Mouse (Mus musculus) hindbrain, embryonic 15.5 days (tissue): ENCODE data around the gene Ern1. TPM values are rescaled to one million over a fixed set of nuclear protein-coding genes. Genes with fewer than 3 reads are reported as not detected.

Experiments used
- ATAC-seq: fragments of 200-750 bp; cut with Nextera tagmentation; 2 replicates; pipeline ENCODE4 v1.8.0; 2017; ENCODE audit warnings: low read depth, moderate number of reproducible peaks, moderate TSS enrichment; ENCODE audit not compliant: low FRiP score
- H3K27ac ChIP-seq: fragments of 300-500 bp; sonication (generic); replicated peaks from 2 replicates; pipeline ENCODE4 v1.5.1; 2015; ENCODE audit warnings: mild to moderate bottlenecking, inconsistent platforms
- H3K27me3 ChIP-seq: fragments of 300-500 bp; sonication (generic); 2 replicates; pipeline ENCODE4 v1.6.1; 2015; ENCODE audit warnings: control low read depth, inconsistent platforms
- H3K36me3 ChIP-seq: fragments of 300-500 bp; sonication (generic); 2 replicates; pipeline ENCODE4 v1.6.1; 2015; ENCODE audit warnings: control low read depth, inconsistent platforms
- H3K4me1 ChIP-seq: fragments of 300-500 bp; sonication (generic); replicated peaks from 2 replicates; pipeline ENCODE4 v1.6.1; 2015; ENCODE audit warnings: control low read depth, inconsistent platforms
- H3K4me2 ChIP-seq: fragments of 300-500 bp; sonication (generic); 2 replicates; pipeline ENCODE4 v1.6.1; 2015; ENCODE audit warnings: moderate library complexity, mild to moderate bottlenecking, inconsistent platforms
- H3K4me3 ChIP-seq: fragments of 300-500 bp; sonication (generic); 2 replicates; pipeline ENCODE4 v1.5.1; 2015; ENCODE audit warnings: mild to moderate bottlenecking, inconsistent platforms
- H3K9ac ChIP-seq: fragments of 300-500 bp; sonication (generic); 2 replicates; pipeline ENCODE4 v1.6.1; 2015; ENCODE audit warnings: inconsistent platforms
- H3K9me3 ChIP-seq: fragments of 300-500 bp; sonication (generic); 2 replicates; pipeline ENCODE4 v1.6.1; 2016; ENCODE audit warnings: control low read depth, inconsistent platforms
- WGBS: fragments of 180-500 bp; shearing (Covaris S2); methylation state at CpG from one replicate; pipeline ENCODE4 v1.1.7; 2015; 5-methylcytosine and 5-hydroxymethylcytosine counted together
- polyA plus RNA-seq: library from polyadenylated mRNA; unstranded; fragments of >200 nt; fragmentation: Nextera tagmentation; extraction: Ambion mirVana; gene quantifications from 2 replicates; pipeline ENCODE4 v1.2.1, GENCODE M21; 2015

The Ern1 gene
- polyA plus RNA-seq, 1 experiment from 2014 or later: 5.0 TPM

DNA sequence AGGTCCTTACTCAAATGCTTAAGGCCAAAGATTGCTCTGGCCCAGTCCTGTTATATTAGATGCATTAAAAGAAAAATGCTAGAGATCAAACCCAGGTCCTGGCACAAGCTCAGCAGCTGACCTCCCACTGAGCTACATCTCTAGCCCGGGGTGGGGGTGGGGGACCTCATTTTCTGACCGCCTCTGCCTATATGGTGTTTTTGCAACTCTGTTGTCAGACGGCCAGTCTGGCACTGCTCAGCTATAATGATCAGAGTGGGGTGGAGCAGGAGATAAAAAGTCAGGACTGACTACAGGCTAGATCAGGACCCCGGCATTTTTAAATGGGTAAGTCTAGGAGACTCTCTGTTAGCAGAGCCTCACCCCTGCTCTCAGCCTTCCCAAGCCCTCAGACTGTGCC is 30.7 kb upstream of the Ern1 start:
- 49% methylated on average over 4 of the region's 4 CpGs for WGBS
- ATAC-seq: no peak
- Histone ChIP-seq H3K9ac (no peak overlapping the region), H3K27me3 (no peaks in the 10 kb centered on the region), H3K4me3 (no peak overlapping the region), H3K4me2 (no peak overlapping the region), H3K4me1 (peaks cover 26% of the 10 kb centered on the region), H3K36me3 (no peaks in the 10 kb centered on the region), H3K27ac (no peak overlapping the region), H3K9me3 (no peaks in the 10 kb centered on the region)

DNA sequence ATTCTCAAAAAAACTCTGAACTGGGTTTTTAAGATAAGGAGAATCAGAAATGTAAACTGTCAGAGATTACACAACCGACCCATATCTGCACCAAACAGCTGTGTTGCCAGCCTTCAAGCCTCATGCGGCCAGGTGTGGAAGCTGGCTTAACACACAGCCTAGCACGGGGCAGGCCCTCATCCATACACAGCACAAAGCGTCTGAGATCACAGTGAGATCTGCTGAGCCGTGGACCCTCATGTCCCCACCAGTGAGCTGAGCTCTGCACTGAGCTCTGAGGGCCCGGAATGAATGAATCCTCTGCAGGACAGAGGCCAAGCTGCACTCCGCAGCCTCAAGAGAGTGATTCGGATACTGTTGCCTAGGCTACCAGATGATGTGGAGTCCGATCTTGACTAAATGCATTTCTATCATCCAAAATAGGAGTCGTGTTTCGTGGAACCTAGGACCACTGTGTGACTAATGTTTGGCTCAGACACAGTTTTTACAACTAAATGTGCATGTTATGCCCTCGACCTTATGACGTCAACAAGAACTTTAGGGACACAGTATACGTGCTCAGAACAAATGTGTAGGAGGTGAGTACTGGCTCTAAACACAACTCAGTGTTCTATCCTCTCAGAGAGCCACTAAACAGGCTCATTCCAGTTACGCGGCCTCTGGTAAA is 27.6 kb upstream of the Ern1 start:
- WGBS: 45% methylated on average over 16 of the region's 16 CpGs

DNA sequence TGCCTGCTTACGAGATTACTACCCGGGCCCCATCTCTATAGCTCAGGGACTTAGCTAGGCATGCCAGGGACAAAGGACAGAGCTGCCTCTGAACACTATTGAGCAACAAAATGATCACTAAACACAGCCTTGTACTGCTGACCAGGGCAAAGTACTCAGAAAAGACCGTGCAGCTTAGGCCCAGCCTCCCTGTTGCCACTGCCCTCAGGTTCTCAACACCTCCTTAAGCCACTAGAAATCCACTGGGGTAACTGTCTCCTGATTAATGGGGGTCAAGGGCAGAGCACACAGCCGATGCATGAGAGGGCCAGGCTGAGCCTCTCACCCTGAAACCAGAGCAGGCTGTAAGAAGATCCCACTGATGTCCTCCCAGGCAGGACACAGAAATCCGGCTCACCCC is 26.8 kb upstream of the Ern1 start:
- no peak overlapping the region for H3K4me2 ChIP-seq
- peaks cover 7% of the 10 kb centered on the region for H3K4me1 ChIP-seq
- no peak overlapping the region for H3K27ac ChIP-seq
- no peak overlapping the region for H3K4me3 ChIP-seq
- no peak for ATAC-seq
- 71% methylated on average over 5 of the region's 5 CpGs for WGBS
- H3K36me3 ChIP-seq: peaks cover 21% of the 10 kb centered on the region
- H3K9me3 ChIP-seq: no peaks in the 10 kb centered on the region
- H3K27me3 ChIP-seq: no peaks in the 10 kb centered on the region
- no peak overlapping the region for H3K9ac ChIP-seq

More for the DNA sequence above, 27.6 kb upstream of the Ern1 start:
- Histone ChIP-seq H3K36me3 (peaks cover 16% of the 10 kb centered on the region), H3K9me3 (no peaks in the 10 kb centered on the region), H3K27me3 (no peaks in the 10 kb centered on the region), H3K4me3 (no peak overlapping the region), H3K4me1 (peaks cover 13% of the 10 kb centered on the region), H3K4me2 (no peak overlapping the region), H3K27ac (no peak overlapping the region), H3K9ac (no peak overlapping the region)
- peak; percentile 42; the same call in 1 of the 2 replicates for ATAC-seq

DNA sequence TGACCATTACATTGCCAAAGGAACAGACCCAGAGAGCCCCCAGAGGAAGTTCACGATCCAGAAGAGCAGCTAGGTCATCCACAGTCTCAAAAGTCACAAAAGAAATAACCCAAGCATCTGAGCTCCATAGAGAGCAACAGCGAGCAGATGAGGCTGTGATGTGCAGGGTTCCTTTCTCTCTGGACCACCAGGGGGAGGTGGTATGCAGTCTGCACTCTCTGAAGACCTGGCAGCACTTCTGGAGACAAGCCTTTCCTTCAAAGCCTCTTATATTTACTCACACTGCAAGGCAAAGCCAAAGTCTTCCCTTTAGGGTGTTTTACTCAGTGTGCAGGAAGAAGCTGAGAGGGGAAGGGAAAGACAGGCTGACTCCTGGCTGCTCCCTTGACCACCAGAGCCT is 25.5 kb upstream of the Ern1 start:
- Histone ChIP-seq H3K27me3 (no peaks in the 10 kb centered on the region), H3K4me1 (peaks cover 7% of the 10 kb centered on the region), H3K36me3 (peaks cover 30% of the 10 kb centered on the region), H3K4me3 (no peak overlapping the region), H3K9ac (no peak overlapping the region), H3K27ac (no peak overlapping the region), H3K4me2 (no peak overlapping the region), H3K9me3 (no peaks in the 10 kb centered on the region)
- no peak for ATAC-seq
- 43% methylated on average over 2 of the region's 2 CpGs for WGBS

DNA sequence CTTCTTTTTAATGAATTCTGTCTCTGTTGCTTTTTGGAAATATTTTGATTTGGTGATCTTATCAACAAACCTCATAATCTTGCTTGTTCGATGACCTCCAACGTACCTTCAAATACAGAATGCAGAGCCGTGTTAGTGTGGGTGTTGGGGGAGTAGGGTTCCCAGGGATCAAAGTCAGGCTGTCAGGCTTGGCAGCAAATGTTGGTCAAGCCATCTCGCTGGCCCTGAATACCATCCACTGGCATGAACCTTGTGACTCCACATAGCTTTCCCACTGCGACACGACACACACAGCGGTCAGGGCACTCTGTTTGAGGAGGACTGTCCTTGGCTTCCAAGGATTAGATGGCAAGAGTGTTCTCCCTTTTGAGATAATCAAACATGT is 24.3 kb upstream of the Ern1 start:
- no peak for ATAC-seq
- Histone ChIP-seq H3K27me3 (no peaks in the 10 kb centered on the region), H3K27ac (no peak overlapping the region), H3K9me3 (no peaks in the 10 kb centered on the region), H3K4me1 (peaks cover 7% of the 10 kb centered on the region), H3K36me3 (peaks cover 30% of the 10 kb centered on the region), H3K4me2 (no peak overlapping the region), H3K4me3 (no peak overlapping the region), H3K9ac (no peak overlapping the region)
- 94% methylated on average over 7 of the region's 7 CpGs for WGBS

DNA sequence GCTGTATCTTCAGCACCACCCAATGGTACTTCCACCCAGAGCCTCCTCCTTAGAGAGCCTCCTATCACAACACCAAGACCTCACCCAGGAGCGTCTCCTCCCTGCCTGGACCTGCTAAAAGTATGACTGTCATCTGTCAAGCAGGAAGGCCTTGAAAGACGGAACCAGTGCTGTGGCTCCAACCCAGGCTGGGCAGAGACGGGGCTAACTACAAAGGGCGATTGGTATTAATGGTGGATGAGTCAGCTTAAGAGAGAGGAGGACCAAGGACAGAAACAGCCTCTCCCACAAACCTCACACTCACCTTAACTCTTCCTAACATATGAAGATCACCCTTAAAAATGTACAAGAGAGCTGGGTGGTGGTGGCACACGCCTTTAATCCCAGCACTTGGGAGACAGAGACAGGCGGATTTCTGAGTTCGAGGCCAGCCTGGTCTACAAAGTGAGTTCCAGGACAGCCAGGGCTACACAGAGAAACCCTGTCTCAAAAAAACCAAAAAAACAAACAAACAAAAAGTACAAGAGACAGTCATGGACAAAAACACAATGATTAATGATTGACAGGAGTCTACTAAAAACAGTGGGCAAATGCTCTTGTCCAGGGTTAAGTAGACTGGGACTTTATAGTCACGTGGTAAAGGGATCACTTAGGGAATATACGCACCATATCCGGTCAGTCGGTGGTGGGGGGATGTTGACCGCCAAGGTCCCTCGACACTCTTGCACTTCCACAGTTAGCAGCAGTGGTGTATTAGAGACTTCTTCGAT is 23.8 kb upstream of the Ern1 start:
- no peak overlapping the region for H3K9ac ChIP-seq
- no peak overlapping the region for H3K27ac ChIP-seq
- peaks cover 32% of the 10 kb centered on the region for H3K36me3 ChIP-seq
- ATAC-seq: no peak
- H3K4me1 ChIP-seq: peaks cover 7% of the 10 kb centered on the region
- no peaks in the 10 kb centered on the region for H3K27me3 ChIP-seq
- no peak overlapping the region for H3K4me2 ChIP-seq
- WGBS: 93% methylated on average over 14 of the region's 14 CpGs
- no peaks in the 10 kb centered on the region for H3K9me3 ChIP-seq
- no peak overlapping the region for H3K4me3 ChIP-seq

DNA sequence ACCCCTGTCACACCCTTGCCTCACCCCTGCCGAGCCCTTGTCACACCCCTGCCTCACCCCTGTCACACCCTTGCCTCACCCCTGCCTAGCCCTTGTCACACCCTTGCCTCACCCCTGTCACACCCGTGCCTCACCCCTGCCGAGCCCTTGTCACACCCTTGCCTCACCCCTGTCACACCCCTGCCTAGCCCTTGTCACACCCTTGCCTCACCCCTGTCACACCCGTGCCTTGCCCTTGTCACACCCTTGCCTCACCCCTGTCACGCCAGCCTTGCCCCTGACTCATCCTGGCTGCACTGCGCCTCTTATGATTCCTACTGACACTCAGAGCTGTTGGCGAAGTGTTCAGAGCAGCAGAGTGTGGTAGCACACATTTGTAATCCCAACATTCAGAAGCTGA is 20.0 kb upstream of the Ern1 start:
- Histone ChIP-seq H3K4me2 (no peak overlapping the region), H3K36me3 (peaks cover 41% of the 10 kb centered on the region), H3K27ac (no peak overlapping the region), H3K27me3 (no peaks in the 10 kb centered on the region), H3K9ac (no peak overlapping the region), H3K4me3 (no peak overlapping the region), H3K4me1 (peaks cover 2% of the 10 kb centered on the region; the same call in 1 of the 2 replicates), H3K9me3 (no peaks in the 10 kb centered on the region)
- WGBS: 90% methylated on average over 7 of the region's 7 CpGs
- ATAC-seq: no peak

GRCm38 (mm10) chr11:106506211-106506610 is 18.6 kb upstream of the Ern1 start:
- H3K4me1 ChIP-seq: peaks cover 15% of the 10 kb centered on the region
- H3K27ac ChIP-seq: no peak overlapping the region
- no peaks in the 10 kb centered on the region for H3K9me3 ChIP-seq
- H3K27me3 ChIP-seq: no peaks in the 10 kb centered on the region
- WGBS: 92% methylated on average over 6 of the region's 6 CpGs
- H3K36me3 ChIP-seq: peaks cover 33% of the 10 kb centered on the region
- no peak overlapping the region for H3K4me3 ChIP-seq
- ATAC-seq: no peak
- no peak overlapping the region for H3K4me2 ChIP-seq
- no peak overlapping the region for H3K9ac ChIP-seq

- Histone ChIP-seq H3K27me3 (no peaks in the 10 kb centered on the region), H3K4me3 (no peak overlapping the region), H3K36me3 (peaks cover 16% of the 10 kb centered on the region), H3K9me3 (no peaks in the 10 kb centered on the region), H3K27ac (no peak overlapping the region), H3K4me1 (peaks cover 21% of the 10 kb centered on the region), H3K9ac (no peak overlapping the region), H3K4me2 (no peak overlapping the region)
- ATAC-seq: no peak
These were observed 16.5 kb upstream of the Ern1 start for GRCm38 (mm10) chr11:106504129-106504528.

DNA sequence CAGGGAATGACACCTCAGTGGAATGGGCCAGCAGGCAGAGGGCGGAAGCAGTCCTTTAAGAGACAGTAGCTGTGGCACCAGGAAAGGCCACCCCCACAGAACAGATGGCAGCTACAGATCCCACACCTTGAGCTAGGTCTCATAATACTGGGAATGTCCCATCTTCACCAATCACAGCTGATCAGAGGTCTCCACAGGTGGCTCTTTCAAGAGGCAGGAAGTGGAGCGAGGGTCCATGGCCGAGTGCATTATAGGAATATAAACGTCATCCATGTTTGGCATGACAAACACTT is 15.7 kb upstream of the Ern1 start:
- Histone ChIP-seq H3K27ac (no peak overlapping the region; the same call in 1 of the 2 replicates), H3K9me3 (no peaks in the 10 kb centered on the region), H3K9ac (no peak overlapping the region), H3K27me3 (no peaks in the 10 kb centered on the region), H3K4me2 (no peak overlapping the region), H3K36me3 (peaks cover 11% of the 10 kb centered on the region; the same call in 1 of the 2 replicates), H3K4me1 (peaks cover 21% of the 10 kb centered on the region), H3K4me3 (no peak overlapping the region)
- WGBS: 80% methylated on average over 4 of the region's 4 CpGs
- ATAC-seq: no peak

- H3K27ac ChIP-seq: peak overlapping the region; percentile 25; the same call in 1 of the 2 replicates
- no peak overlapping the region for H3K4me3 ChIP-seq
- H3K4me1 ChIP-seq: peaks cover 21% of the 10 kb centered on the region
- no peaks in the 10 kb centered on the region for H3K9me3 ChIP-seq
- no peak for ATAC-seq
- 61% methylated on average over 13 of the region's 13 CpGs for WGBS
- H3K27me3 ChIP-seq: no peaks in the 10 kb centered on the region
- peaks cover 11% of the 10 kb centered on the region; the same call in 1 of the 2 replicates for H3K36me3 ChIP-seq
- no peak overlapping the region for H3K9ac ChIP-seq
- H3K4me2 ChIP-seq: no peak overlapping the region
These were observed 15.2 kb upstream of the Ern1 start for GRCm38 (mm10) chr11:106502631-106503424.

DNA sequence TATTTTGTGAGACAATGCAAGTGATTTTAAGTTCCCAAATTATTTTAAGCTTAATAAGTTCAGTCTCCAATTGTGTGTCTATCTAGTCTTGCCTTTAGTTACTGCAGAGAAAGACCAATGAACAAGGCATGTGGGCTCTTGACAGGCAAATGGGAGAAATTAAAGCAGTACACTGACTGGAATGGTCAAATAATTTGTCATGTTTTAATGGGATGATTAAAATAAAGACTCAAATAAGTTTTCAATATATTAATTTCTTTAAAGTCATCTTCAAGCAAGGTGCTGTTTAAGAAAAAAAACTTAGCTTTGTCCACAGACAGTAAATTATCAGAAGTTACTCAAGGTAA is 14.5 kb upstream of the Ern1 start:
- H3K4me3 ChIP-seq: peak overlapping the region; percentile 92; the same call in 1 of the 2 replicates
- peak overlapping the region; percentile 96 for H3K27ac ChIP-seq
- peaks cover 11% of the 10 kb centered on the region; the same call in 1 of the 2 replicates for H3K36me3 ChIP-seq
- no peaks in the 10 kb centered on the region for H3K9me3 ChIP-seq
- no peak for ATAC-seq
- peak overlapping the region; percentile 85 for H3K4me2 ChIP-seq
- H3K4me1 ChIP-seq: peaks cover 21% of the 10 kb centered on the region
- no peaks in the 10 kb centered on the region for H3K27me3 ChIP-seq
- peak overlapping the region; percentile 96 for H3K9ac ChIP-seq
